Mouse (Mus musculus): ENCODE data around the gene Cdkn1a. TPM values are rescaled to one million over a fixed set of nuclear protein-coding genes. Genes with fewer than 3 reads are reported as not detected.
A peak's percentile ranks its signal among the peaks of the same experiment; 100 is the strongest.
"Not testable (repeated sequence)": the region's sequence is repeated elsewhere in the genome, so short reads cannot be mapped to it uniquely, and the experiment has no call there.

Cdkn1a gene
- total and polyA plus RNA-seq, 3 experiments = 10.6 to 59.1 (median 37.5) TPM

DNA sequence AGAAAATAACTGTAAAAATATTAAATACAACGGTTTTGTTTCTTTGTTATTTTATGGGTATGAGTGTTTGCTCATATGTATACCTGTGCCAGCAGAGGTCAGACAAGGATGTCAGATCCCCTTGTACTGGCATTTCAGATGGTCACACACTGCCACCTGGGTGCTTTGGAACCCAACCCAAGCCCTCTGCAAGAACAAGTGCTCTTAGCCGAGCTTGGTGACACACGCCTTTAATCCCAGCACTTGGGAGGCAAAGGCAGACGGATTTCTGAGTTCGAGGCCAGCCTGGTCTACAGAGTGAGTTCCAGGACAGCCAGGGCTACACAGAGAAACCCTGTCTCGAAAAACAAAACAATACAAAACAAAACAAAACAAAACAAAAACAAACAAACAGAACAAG, 19.6 kb downstream of the Cdkn1a start:
- DNase-seq (ENCODE audit: extremely low read depth); H3K9me3 ChIP-seq (replicated peaks; ENCODE audit: low read length); H3K27me3 ChIP-seq (replicated peaks); in situ Hi-C loops (cut with MboI; ENCODE audit: low pct_ligation_motif_present, low pct_unique_long_range_greater_than_20kb, low sequenced_read_pairs); H3K4me1 ChIP-seq (ENCODE audit: control insufficient read depth in 1 of 2, insufficient read depth in 2 of 2); H3K9ac ChIP-seq (ENCODE audit: insufficient read depth, low read depth); H3K4me2 ChIP-seq (ENCODE audit: insufficient read depth, low read depth, poor library complexity, severe bottlenecking); H3K36me3 ChIP-seq (replicated peaks in 1 of 2; ENCODE audit: control insufficient read depth in 1 of 2, insufficient read depth in 1 of 2, low read length in 1 of 2); dilution Hi-C loops (cut with MboI; ENCODE audit: extremely low pct_ligation_motif_present, extremely low pct_unique_long_range_greater_than_20kb, low sequenced_read_pairs); H3K79me2 ChIP-seq (replicated peaks; ENCODE audit: control insufficient read depth, extremely low read depth, insufficient read depth, poor library complexity, severe bottlenecking); H3K4me3 ChIP-seq (replicated peaks in 1 of 3; ENCODE audit: low read depth in 2 of 3, low read length in 2 of 3, poor library complexity in 1 of 3); H3K27ac ChIP-seq (ENCODE audit: insufficient read depth, low read depth): not testable (repeated sequence)
- TF ChIP-seq SMC3 (IDR thresholded peaks at IDR 0.05; ENCODE audit: low read depth, low read length) (peak; percentile 40), RAD21 (IDR thresholded peaks at IDR 0.05; ENCODE audit: low read depth, low read length) (peak; percentile 33), CTCF (conservative IDR thresholded peaks at IDR 0.05 in 1 of 2, IDR thresholded peaks at IDR 0.05 in 1 of 2; ENCODE audit: low read depth in 2 of 2, low read length in 2 of 2) (peak in 1 of 2 experiments; percentile 44; a peak in 2 of 4 replicates)

DNA sequence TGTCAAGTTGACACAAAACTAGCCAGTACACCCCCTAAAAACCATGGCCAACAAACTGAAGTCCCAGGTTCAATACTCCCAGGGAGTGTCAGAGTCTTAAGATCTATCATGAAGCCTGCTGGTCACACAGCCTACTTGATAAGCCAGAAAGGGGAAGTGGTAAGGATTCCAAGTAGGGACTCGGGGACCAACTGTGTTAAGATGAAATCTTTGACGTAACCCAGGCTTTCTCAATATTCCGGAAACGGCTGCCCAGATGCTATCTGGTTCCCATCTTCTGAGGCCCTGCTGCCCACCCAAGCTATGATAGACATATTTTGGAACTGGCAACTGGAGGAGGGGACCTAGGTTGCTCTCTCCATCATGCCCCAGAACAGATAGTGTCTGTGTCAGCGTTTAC, 20.6 kb downstream of the Cdkn1a start:
- dilution Hi-C loops (cut with MboI; ENCODE audit: extremely low pct_ligation_motif_present, extremely low pct_unique_long_range_greater_than_20kb, low sequenced_read_pairs) = no loop called here
- in situ Hi-C loops (cut with MboI; ENCODE audit: low pct_ligation_motif_present, low pct_unique_long_range_greater_than_20kb, low sequenced_read_pairs) = no loop called here

DNA sequence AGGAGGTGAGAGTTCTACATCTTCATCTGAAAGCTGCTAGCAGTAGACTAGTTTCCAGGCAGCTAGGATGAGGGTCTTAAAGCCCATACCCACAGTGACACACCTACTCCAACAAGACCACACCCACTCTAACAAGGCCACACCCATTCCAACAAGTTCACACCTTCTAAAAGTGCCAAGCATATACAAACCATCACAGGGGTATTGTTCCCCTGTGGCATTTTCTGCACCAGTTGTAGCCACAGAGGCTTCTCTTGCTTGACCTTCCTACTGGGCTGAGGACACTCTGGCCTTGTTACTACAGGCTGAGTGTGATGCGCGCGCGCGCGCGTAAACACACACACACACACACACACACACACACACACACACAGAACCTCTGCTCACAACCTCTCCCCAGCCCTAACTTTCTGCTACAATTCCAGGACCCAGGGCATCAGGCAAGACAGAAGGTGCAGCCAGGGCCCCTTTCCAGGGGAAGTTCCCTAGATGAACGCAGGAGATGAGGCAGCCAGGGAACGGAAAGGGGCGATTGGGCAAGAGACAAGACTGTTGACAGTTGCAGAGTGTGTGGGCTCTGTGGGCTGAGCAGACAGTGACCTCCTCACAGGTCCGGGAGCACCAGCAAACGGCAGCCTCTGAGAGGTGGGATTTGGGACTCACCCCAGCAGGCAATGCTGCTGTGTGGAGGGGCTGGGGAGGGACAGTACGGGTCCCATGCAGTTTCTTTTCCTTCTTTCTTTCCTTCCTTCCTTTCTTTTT, 23.0 kb downstream of the Cdkn1a start, which contains the start of gene Rab44:
TSS of gene Rab44 (plus strand) at position 555 of the 762 bp plus-strand sequence.
- in situ Hi-C loops (cut with MboI; ENCODE audit: low pct_ligation_motif_present, low pct_unique_long_range_greater_than_20kb, low sequenced_read_pairs) = no loop called here
- dilution Hi-C loops (cut with MboI; ENCODE audit: extremely low pct_ligation_motif_present, extremely low pct_unique_long_range_greater_than_20kb, low sequenced_read_pairs) = no loop called here
- H3K4me3 ChIP-seq (replicated peaks in 1 of 3; ENCODE audit: low read depth in 2 of 3, low read length in 2 of 3, poor library complexity in 1 of 3) = no peak within 1 kb of the TSS
- H3K4me2 ChIP-seq (ENCODE audit: insufficient read depth, low read depth, poor library complexity, severe bottlenecking) = no peak within 1 kb of the TSS
- H3K27me3 ChIP-seq (replicated peaks) = no peaks in the 10 kb centered on the region
- DNase-seq (ENCODE audit: extremely low read depth) = no peak
- no peaks in the 10 kb centered on the region for H3K79me2 ChIP-seq (replicated peaks; ENCODE audit: control insufficient read depth, extremely low read depth, insufficient read depth, poor library complexity, severe bottlenecking)
- TF ChIP-seq POLR2A (IDR thresholded peaks at IDR 0.05; ENCODE audit: low read depth, low read length) (no peak), MEF2A (IDR thresholded peaks at IDR 0.05; ENCODE audit: borderline replicate concordance, low read depth, low read length) (no peak), MYC (IDR thresholded peaks at IDR 0.05; ENCODE audit: low read depth, low read length) (no peak), ELF1 (IDR thresholded peaks at IDR 0.05; ENCODE audit: low read depth, low read length) (no peak)
- H3K36me3 ChIP-seq (replicated peaks in 1 of 2; ENCODE audit: control insufficient read depth in 1 of 2, insufficient read depth in 1 of 2, low read length in 1 of 2) = no peaks in the 10 kb centered on the region
- peaks cover 0 to 10% of the 10 kb centered on the region in 2 experiments; a peak in 2 of 4 replicates for H3K4me1 ChIP-seq (ENCODE audit: control insufficient read depth in 1 of 2, insufficient read depth in 2 of 2)
- no peak within 1 kb of the TSS for H3K9ac ChIP-seq (ENCODE audit: insufficient read depth, low read depth)
- no peak within 1 kb of the TSS for H3K27ac ChIP-seq (ENCODE audit: insufficient read depth, low read depth)
- no peaks in the 10 kb centered on the region for H3K9me3 ChIP-seq (replicated peaks; ENCODE audit: low read length)

More for the DNA sequence above, 20.6 kb downstream of the Cdkn1a start:
- Histone ChIP-seq H3K79me2 (replicated peaks; ENCODE audit: control insufficient read depth, extremely low read depth, insufficient read depth, poor library complexity, severe bottlenecking) (no peaks in the 10 kb centered on the region), H3K27me3 (replicated peaks) (no peaks in the 10 kb centered on the region), H3K4me1 (ENCODE audit: control insufficient read depth in 1 of 2, insufficient read depth in 2 of 2) (peaks cover 0 to 10% of the 10 kb centered on the region in 2 experiments; a peak in 2 of 4 replicates), H3K9ac (ENCODE audit: insufficient read depth, low read depth) (no peak overlapping the region), H3K9me3 (replicated peaks; ENCODE audit: low read length) (no peaks in the 10 kb centered on the region), H3K27ac (ENCODE audit: insufficient read depth, low read depth) (no peak overlapping the region), H3K4me2 (ENCODE audit: insufficient read depth, low read depth, poor library complexity, severe bottlenecking) (no peak overlapping the region), H3K36me3 (replicated peaks in 1 of 2; ENCODE audit: control insufficient read depth in 1 of 2, insufficient read depth in 1 of 2, low read length in 1 of 2) (no peaks in the 10 kb centered on the region), H3K4me3 (replicated peaks in 1 of 3; ENCODE audit: low read depth in 2 of 3, low read length in 2 of 3, poor library complexity in 1 of 3) (no peak overlapping the region)
- no peak for TF ChIP-seq PAX5 (IDR thresholded peaks at IDR 0.05; ENCODE audit: low read length)
- TF ChIP-seq NRF1 (IDR thresholded peaks at IDR 0.05; ENCODE audit: low read depth, low read length) = no peak
- TF ChIP-seq RAD21 (IDR thresholded peaks at IDR 0.05; ENCODE audit: low read depth, low read length) = no peak
- TF ChIP-seq SIN3A (IDR thresholded peaks at IDR 0.05; ENCODE audit: low read length) = no peak
- no peak for TF ChIP-seq JUND (conservative IDR thresholded peaks at IDR 0.05; ENCODE audit: low read depth, low read length)
- no peak for TF ChIP-seq USF1 (IDR thresholded peaks at IDR 0.05; ENCODE audit: low read depth, low read length)
- no peak for TF ChIP-seq CHD2 (IDR thresholded peaks at IDR 0.05; ENCODE audit: low read length)
- TF ChIP-seq ZNF384 (IDR thresholded peaks at IDR 0.05; ENCODE audit: low read depth, low read length) = no peak
- TF ChIP-seq KAT2A (IDR thresholded peaks at IDR 0.05; ENCODE audit: insufficient replicate concordance, low read length) = no peak
- DNase-seq (ENCODE audit: extremely low read depth) = no peak
